Mouse (Mus musculus): ENCODE data around the gene Pex16.
A peak's percentile ranks its signal among the peaks of the same experiment; 100 is the strongest.

The Pex16 gene

DNA sequence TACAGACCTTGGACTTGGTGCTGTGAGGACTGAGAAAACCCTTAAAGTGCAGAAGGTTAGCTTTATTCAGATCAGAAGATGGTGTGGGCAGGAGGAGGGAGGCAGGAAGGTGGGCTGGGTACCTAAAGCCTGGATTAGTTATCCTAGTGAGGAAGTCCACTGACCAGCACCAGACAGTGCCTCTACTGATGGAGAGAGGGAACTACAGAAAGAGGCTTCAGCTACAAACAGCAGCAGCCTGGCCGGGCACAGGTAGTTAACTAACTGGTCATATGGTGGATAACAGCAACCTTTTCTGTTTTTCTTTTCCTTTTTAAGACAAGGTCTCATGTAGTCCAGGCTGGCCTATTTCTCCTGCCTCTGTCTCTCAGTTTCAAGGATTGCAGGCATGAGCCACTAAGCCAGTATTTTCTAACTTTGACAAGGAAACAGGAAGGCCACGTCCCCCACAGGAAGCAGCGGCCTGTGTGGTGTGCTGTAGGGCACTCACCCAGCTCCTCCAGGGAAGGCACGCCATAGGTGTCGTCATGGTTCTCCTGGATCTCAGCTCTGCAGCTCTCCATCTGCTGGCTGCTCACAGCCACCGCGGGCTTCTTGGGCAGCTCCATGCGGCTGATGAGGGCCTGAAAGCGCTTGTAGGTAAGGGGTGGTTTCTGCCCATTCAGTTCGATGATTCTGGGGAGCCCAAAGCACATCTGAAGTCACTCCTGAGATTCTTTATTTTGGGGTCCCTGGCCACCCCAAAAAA is 48.1 kb downstream of the Pex16 start:
- DNase-seq (ENCODE audit: low read depth, low spot score) = peak; percentile 53

DNA sequence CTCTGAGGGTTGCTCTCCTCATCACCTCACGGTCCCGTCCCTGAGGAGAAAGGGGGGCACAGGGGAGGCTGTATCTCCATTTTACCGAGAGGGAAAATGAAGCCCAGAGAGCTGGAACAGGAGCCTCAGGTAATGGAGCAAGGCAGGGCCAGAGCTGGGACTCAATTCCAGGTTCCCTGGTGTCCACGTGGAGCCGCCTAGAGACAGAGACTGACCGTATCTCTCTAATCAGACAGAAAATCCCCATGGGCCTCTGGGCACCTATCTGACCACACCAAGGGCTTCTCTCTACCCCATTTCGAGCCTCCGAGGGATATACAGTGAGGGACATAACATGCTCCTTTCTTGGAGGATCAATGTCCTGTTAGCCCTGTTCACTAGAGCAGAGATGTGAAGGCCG is 48.7 kb downstream of the Pex16 start:
- DNase-seq (ENCODE audit: low read depth, low spot score) = no peak

DNA sequence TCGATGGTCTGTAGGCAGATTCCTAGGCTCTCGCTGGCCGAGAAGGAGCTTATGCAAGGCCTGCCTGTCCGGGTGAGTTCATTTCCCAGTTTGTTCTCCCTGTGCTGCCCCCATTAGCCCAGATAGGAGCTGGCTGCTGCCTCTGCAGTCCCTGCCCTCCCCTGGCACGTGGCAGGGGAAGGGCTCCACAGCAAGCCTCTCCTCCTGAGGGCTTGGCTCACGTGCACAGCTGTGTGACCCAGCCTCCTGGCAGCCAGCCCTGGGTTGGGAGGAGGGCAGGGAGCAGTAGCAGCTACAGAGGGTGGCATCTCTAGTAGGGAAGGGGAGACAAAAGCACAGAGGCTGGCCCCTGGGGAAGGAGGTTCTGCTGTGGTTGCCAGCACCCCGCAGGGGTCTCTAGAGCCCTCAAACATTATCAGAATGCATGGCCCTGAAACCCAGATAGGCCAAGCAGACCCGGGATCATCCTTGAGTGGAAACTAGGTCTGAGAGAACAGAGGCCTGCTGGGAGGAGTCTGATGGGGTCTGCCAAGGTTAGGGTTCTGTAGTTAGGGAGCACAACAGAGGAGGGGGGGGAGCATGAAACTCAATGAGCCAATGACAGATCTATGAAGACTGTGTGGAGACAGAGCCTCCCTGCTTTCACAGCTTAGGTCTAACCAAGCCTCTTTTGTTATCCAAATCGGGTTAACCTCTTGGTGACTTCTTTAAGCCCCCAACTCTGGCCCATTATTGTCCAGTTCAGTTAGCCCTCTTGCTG is 49.4 kb downstream of the Pex16 start:
- peak; percentile 87 for DNase-seq (ENCODE audit: low read depth, low spot score)

DNA sequence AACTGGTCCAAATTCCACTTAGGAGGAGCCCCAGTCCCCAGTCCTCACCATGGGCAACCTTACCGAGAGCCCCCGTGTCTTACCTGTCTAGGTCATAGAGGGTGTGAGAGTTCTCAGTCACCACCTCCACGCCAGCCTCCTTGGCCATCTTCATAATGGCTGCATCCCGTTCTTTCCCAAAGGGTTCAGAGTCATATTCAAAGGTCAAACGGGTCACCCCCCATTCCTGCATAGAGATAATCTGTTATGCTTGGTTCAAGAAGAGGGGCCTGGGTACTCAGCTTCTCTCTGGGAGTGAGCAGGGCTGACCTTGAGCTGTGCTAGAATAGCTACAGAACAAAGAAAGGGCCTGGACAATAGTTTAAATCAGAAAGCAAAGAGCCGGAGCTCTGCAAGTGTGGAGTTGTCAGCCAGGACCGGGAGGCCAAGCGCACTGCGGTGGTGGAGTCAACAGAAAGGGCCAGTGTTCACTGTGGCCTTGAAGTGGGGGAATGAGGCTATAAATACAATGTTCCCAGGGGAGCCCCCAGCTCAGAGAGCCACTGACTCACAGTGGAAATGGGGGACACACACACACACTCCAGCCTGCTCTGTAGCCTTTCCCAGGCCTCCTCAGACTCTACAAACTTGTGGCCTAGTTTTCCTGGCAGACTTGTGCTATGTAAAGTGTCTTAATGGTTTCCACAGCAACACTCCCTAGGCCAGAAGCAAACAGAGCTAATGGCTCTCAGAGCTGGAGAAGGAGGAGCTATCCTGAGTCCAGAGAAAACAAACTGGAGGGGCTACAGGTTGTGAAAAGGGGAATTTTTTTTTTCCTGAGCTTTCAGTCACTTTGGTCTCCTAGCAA is 50.2 kb downstream of the Pex16 start:
- DNase-seq (ENCODE audit: low read depth, low spot score) = peak; percentile 92

DNA sequence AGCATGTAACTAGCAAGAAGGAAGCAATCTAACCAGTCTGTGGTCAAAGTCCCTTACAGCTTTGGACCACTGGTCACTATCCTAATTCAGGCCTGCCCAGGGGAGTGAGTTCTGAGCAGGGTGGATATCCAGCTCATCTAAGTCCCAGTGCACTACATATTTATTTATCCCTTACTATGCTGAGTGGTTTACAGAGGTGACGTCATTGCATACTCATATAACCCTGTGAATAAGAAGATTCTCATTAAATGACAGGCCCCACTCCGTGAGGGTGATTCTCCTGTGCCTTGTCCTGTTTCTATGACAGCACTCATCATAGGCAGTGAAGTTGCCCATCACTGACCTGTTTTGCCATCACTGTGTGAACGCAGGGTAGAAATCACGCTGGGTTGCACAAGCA is 50.9 kb downstream of the Pex16 start:
- no peak for DNase-seq (ENCODE audit: low read depth, low spot score)

DNA sequence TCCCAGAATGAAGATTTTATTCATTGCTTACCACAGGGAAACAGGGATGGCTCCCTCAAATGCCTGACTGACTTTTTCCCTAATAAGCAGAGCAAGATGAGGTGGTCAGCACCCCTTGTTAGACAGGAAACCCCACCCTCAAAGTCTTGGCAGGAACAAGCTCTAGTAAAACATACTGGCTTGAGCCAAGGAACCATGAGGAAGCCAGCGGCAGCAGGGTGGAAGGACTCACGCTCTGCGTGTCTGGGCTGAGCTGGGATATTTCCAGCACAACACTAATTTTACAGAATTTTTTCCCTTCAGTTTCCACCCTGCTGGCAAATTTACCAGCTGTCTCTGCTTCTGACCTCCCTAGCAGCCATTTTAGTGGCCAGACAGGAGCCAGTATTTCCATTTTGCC is 52.0 kb downstream of the Pex16 start:
- DNase-seq (ENCODE audit: low read depth, low spot score) = no peak

DNA sequence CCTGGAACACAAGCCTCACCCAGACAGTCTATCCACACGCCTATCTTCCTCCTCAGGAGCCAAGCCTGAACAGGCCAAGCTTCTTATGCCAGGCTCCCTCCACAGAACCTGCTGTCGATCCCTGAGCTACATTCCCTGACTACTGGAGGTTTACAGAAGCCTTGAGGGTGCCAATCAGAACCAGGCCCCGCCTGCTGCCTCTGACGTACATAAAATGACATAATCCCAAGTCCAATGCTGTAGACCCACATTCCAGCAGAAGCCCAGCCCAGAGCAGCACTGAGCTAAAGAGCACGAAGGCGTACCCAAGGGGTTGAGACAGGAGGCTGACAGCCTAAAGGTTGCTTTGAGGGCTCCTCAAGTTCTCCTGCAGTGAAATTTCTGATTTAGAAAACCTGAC is 53.4 kb downstream of the Pex16 start:
- DNase-seq (ENCODE audit: low read depth, low spot score) = peak; percentile 86

DNA sequence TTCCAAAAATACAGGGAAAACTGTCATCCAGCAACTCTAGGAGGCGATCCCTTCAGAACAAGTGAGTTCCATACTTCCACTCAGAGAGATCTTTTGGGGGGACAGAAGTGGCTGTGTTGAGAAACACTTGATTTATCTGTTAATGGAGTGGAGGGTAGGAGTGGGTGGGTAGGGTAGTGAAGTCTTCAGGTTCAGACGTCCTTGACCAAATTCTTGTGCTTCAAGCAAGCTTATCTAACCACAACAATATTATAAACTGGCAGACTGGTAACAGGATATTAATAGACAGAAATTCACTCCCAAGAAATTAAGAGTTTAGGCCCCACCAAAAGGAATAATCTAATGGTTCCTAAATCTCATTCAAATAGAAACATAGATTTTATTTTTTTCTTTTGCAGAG is 55.6 kb downstream of the Pex16 start:
- no peak for DNase-seq (ENCODE audit: low read depth, low spot score)
